Mouse (Mus musculus): ENCODE data around the gene Aire. TPM values are rescaled to one million over a fixed set of nuclear protein-coding genes. Genes with fewer than 3 reads are reported as not detected.
"Not testable (repeated sequence)": the region's sequence is repeated elsewhere in the genome, so short reads cannot be mapped to it uniquely, and the experiment has no call there.

Aire gene
- total RNA-seq, 2 experiments from 2014 or later = not detected

DNA sequence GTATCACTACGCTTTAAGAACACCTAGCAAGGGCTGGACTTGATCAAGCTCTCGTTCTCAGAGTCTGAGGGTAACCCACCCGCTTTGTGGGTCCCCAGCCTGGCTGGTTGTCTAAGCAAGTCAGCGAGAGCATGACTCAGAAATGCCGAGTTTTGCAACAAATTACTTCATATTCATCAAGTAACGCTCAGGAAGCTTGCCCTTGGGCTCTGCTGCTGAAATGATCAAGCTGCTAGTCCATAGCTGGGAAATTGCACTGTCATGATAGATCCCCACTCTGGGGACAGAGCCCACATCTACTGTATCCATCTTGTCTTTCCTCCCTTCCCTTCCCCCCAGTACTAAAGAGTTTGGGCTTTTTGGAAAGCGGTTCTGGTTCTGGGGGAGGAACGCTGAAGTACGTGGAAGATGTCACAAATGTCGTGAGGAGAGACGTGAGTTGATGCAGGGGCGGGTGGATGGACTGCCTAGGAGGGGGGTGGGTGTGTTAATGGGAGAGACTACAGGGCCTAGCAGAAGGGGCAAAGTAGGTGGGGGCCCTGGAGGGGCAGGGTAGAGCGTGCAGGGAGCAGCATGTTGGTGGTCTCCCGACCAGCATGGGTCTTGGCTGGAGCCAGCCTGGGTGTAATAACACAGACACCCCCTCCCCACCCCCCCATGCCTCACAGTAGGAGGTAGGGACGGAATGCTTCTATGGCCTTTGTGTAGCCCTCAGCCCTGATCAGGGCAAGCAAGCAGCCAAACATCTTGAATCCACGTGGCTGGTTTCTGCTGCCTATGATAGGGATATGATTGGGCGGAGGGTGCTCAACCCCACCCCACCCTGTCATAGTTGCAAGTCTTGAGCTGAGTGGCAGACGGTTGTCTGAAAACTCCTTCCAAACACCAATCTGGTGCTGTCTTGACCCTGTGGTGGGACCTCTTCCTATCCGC, 11.5 kb upstream of the Aire start:
- no peak for DNase-seq

GRCm38 (mm10) chr10:78049519-78050035, 6.2 kb upstream of the Aire start:
- intact Hi-C loops (cut with DNase I) = no loop called here
- no peak for DNase-seq

More for the DNA sequence above, 11.5 kb upstream of the Aire start:
- intact Hi-C loops (cut with DNase I) = no loop called here

- DNase-seq = no peak
- intact Hi-C loops (cut with DNase I) = no loop called here
These were observed 4.8 kb upstream of the Aire start for GRCm38 (mm10) chr10:78048061-78048730.

DNA sequence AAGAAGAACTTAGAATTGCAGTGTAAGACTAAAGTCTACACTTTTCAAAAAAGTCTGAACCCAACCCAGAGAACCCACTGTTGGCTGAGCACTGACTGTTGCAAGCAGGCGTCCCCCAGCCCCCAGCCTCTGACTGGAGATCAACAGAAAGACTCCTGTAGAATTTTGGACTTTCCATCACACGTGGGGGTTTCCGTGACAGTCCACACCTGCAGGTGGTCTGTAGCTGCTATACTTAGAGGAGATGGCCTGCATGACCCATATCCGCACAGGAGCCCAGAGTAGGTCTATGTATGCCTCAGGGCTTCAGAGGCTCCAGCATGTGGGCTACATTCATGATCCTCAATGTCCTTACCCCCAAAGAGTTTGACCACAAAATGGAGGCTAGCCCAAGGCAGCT, 3.0 kb upstream of the Aire start:
- no peak for DNase-seq
- intact Hi-C loops (cut with DNase I) = no loop called here

DNA sequence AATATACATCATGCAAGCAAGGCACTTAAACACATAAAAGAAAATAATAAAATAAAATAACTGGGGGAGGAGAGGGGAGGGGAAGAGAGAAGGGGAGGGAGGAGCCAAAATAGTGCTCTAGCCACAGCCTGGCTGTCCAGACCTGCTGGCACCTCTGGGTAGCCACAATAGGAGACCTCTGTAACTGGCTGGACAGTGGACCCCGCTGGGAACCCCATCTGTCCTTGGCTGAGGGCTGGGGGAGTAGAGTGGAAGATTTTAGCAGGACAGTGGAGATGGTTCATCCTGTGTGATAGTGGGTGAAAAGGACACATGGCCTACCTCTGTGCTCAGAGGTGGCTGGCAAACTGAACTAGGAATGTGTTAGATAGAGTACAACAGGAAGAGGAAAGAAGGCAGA, 1.1 kb upstream of the Aire start:
- no peak for DNase-seq
- intact Hi-C loops (cut with DNase I) = no loop called here

GRCm38 (mm10) chr10:78042697-78043405, 559 bp downstream of the Aire start:
- DNase-seq = no peak
- intact Hi-C loops (cut with DNase I) = loop anchor here (2.0 kb wide), 1 partner anchor 56 kb away; no protein-coding TSS in a partner anchor

DNA sequence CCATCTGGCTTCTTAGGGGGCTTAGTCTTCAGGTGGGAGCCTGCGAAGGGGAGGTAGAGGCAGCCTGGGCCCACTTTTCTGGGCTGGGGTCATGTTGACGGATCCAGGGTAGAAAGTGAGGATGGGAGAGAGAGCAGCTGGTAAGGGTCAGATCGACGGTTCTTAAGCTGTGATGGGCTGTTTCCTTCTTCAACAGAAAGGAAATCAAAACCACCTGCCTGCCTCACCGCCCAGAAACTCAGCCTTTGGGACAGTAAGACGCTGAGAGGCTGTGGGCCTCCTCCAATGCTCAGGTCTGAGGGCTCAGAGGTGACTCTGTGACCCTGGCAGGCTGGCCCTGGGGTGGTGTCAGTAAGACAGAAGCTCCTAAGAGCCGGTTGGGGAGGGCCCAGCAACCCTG, 1.3 kb downstream of the Aire start:
- intact Hi-C loops (cut with DNase I) = loop anchor here (2.0 kb wide), 1 partner anchor 57 kb away; no protein-coding TSS in a partner anchor
- DNase-seq = no peak

DNA sequence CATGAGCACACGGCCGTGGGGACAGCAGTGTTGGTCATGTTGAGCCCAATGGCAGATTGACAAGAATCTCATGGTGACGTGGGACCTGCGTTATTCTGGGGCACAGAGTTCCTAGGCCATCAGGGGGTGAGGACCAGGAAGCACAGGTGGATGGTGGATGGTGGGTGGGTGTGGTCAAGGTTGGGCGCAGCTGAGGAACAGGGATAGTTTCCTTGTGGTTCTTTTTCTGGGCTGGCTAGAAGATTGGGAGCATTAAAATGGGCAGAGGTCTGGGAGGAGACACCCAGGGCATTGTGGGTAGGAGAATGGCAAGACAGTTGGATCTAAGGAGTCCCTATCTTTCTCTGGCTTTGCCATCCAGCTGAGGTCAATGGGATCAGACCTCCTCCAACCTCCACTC, 1.8 kb downstream of the Aire start, which contains the start of gene Dnmt3l:
Gene Dnmt3l (plus strand): TSS at position 301 of the 400 bp plus-strand sequence.
- intact Hi-C loops (cut with DNase I) = loop anchor here (2.0 kb wide), 1 partner anchor 57 kb away; no protein-coding TSS in a partner anchor

DNA sequence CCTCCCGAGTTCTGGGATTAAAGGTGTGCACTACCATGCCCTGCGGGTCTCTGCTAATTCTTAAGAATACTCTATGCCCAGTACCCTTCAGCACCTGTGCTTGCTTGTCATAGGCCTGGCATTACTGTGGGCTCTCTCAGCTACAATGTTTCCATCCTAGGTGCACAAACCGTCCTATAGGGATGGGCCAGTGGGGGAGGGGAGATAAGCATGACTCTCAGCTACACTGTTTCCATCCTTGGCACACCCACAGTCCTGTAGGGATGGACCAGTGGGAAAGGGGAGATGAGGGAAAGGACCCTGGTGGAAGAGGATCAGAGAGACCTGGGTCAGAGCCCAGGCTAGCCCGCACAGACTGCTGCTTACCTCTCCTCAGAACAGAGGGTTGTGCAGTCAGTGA, 6.3 kb downstream of the Aire start:
- no peak for DNase-seq
- intact Hi-C loops (cut with DNase I) = no loop called here

More for the DNA sequence above, 1.8 kb downstream of the Aire start, which contains the start of gene Dnmt3l:
- DNase-seq = no peak

DNA sequence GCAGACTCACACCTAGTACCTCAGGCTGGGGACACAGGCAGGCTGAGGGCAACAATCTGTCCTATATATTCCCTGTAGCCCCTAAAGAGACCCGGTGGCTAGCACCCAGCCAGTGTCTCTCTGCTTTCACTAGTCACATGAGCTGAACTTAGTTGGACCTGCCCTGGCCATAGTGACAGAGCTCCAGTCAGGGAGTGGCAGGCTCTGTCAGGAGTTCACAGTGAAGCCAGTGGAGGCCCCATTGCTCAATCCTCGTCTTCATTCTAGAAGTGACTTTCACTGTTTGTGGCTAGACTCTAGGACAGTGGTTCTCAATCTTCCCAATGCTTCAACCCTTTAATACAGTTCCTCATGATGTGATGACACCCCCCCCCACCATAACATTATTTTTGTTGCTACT, 11.4 kb downstream of the Aire start:
- intact Hi-C loops (cut with DNase I) = no loop called here

DNA sequence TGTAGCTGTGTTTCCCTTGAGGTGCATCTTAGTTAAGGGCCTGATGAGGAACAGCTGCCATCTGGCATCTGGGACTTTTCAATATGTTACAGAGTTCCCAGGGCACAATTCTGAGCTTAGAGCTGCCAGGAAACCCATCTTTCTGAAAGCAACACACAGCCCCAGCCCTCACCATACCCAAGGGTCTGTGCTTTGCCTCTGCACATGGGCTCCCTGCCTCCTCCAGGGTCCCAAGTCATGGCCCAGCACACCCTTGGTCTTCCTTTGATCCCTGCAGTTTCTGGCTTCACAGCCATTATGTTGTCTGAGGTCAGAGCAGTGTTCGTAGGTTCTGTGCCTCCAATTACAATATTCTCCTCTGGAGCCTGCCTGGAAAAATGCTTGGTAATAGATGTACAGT, 14.3 kb downstream of the Aire start:
- intact Hi-C loops (cut with DNase I) = loop anchor here (5.0 kb wide), 1 partner anchor 133 kb away; no protein-coding TSS in a partner anchor
- DNase-seq = no peak

More for the DNA sequence above, 11.4 kb downstream of the Aire start:
- no peak for DNase-seq

- peak; percentile 32 to 60 for DNase-seq
- intact Hi-C loops (cut with DNase I) = loop anchor here (5.0 kb wide), 1 partner anchor 134 kb away; no protein-coding TSS in a partner anchor
These were observed 15.3 kb downstream of the Aire start for GRCm38 (mm10) chr10:78028129-78028528.

DNA sequence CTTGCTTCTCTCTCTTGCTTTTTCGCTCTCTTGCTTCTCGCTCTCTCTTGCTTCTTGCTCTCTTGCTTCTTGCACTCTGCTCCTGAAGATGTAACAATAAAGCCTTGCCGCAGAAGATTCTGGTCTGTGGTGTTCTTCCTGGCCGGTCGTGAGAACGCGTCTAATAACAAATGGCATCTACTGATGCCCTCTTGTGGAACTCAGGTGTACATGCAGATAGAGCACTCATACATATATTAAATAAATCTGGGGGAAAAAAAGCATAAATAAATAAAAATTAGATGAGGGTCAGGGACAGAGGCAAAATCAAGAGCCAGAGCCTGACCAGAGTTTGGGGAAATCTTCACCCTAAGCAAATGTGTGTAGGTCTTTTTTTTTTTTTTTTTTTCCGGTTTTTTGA, 18.0 kb downstream of the Aire start:
- intact Hi-C loops (cut with DNase I) = loop anchor here (5.0 kb wide), 1 partner anchor 137 kb away; no protein-coding TSS in a partner anchor

DNA sequence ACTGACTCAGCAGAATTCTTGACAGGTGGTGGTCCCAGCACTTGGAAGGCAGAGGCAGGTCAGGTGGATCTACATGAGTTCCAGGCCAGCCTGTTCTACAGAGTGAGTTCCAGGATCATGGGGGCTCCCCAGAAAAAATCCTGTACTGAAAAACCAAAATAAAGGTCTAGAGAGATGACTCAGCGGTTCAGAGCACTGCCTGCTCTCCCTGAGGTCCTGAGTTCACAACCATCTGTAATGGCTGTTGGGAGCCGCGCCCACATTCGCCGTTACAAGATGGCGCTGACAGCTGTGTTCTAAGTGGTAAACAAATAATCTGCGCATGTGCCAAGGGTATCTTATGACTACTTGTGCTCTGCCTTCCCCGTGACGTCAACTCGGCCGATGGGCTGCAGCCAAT, 23.4 kb downstream of the Aire start:
- intact Hi-C loops (cut with DNase I) = loop anchor here (5.0 kb wide), 1 partner anchor 38 kb away; no protein-coding TSS in a partner anchor
- not testable (repeated sequence) for DNase-seq

More for the DNA sequence above, 18.0 kb downstream of the Aire start:
- DNase-seq = not testable (repeated sequence)

- DNase-seq = no peak
- intact Hi-C loops (cut with DNase I) = loop anchor here (5.0 kb wide), 1 partner anchor 37 kb away; no protein-coding TSS in a partner anchor
These were observed 24.1 kb downstream of the Aire start for GRCm38 (mm10) chr10:78019291-78019690.

DNA sequence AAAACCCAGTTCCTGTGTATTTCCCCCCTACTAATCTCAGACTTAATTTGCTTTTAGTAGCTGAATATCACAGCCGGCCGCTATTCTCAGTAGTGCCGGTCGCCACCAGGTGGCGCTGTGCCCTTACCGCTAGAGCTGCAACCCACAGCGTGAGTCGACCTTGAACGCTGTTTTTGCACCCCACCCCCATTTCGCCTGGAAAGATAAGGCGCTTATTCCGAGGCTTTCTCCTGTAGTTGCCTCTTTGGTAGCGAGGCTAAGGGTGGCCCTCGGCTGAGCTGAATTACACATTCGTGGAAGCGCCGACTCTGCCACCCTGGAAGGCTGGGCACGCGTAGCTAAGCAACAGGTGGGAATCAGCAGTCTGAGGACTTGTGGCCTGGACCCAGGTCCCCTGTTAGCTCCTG, 24.6 kb downstream of the Aire start:
- peak; percentile 47 to 62 for DNase-seq
- intact Hi-C loops (cut with DNase I) = loop anchor here (5.0 kb wide), 1 partner anchor 36 kb away; no protein-coding TSS in a partner anchor

GRCm38 (mm10) chr10:78016366-78016765, 27.0 kb downstream of the Aire start:
- DNase-seq = no peak
- intact Hi-C loops (cut with DNase I) = loop anchor here (5.0 kb wide), 1 partner anchor 34 kb away; no protein-coding TSS in a partner anchor

DNA sequence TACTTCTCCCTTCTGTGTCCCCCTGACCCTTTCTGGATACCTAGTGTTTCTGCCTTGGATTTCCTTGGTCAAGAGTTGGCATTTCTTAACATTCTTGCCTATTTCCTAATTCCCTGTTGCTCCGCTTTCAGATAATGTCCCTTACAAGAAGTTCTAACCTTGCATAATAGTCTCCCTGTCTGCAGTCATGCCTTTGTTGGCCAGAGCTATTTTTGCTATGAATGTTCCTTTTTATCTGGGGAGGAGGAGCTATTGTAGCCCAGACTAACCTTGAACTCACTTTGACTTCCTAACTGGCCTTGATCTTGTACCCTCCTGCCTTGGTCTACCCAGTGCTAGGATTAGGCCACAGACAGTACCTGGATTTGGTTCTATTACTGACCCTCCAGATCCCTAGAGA, 27.9 kb downstream of the Aire start:
- intact Hi-C loops (cut with DNase I) = loop anchor here (5.0 kb wide), 1 partner anchor 33 kb away; no protein-coding TSS in a partner anchor

DNA sequence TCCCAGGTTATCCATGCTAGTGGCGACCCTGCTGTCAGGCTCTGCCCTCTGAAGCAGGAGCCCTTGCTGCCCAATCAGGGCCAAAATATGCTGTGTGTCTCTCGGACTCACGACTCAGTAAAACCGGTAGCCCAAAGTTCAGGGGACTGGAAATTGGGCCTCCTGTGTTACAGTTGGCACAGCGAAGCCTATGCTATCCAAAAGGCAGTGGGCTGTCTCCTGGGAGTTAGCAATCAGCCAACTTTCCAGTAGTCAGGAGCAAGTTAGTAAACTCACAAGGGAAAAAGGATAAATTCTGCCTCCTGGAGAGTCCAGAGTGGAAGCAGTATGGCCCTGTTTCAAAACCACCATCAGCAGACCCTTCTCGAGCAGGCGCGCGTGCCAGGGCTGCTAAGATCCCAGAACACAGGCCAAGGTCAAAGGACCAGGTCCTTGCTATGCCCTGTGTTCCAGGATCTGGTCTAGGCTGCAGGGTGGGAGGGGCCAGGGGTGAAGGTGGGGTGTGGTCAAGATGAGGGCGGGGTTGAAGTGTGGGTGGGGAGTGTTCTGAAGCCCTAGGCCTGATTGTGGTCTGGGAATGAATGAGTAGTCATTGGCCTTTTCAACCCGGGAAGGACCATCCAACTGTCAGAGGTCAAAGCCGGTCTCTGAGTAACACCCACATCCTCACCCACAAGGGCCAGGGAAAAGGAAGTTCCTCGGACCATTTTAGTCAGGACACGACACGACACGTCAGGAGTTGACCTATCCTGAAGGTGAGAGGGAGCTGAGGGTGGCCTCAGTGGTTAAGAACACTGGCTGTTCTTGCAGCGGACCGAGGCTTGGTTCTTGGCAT, 30.5 kb downstream of the Aire start:
- intact Hi-C loops (cut with DNase I) = no loop called here
- DNase-seq = no peak

More for the DNA sequence above, 27.9 kb downstream of the Aire start:
- DNase-seq = no peak

Data from gastrocnemius, postnatal 36 days (tissue).